Mouse (Mus musculus): ENCODE data around the gene Fndc3b. TPM values are rescaled to one million over a fixed set of nuclear protein-coding genes. Genes with fewer than 3 reads are reported as not detected.

The Fndc3b gene
- polyA plus RNA-seq, 1 experiment from 2014 or later, result 10.8 TPM

DNA sequence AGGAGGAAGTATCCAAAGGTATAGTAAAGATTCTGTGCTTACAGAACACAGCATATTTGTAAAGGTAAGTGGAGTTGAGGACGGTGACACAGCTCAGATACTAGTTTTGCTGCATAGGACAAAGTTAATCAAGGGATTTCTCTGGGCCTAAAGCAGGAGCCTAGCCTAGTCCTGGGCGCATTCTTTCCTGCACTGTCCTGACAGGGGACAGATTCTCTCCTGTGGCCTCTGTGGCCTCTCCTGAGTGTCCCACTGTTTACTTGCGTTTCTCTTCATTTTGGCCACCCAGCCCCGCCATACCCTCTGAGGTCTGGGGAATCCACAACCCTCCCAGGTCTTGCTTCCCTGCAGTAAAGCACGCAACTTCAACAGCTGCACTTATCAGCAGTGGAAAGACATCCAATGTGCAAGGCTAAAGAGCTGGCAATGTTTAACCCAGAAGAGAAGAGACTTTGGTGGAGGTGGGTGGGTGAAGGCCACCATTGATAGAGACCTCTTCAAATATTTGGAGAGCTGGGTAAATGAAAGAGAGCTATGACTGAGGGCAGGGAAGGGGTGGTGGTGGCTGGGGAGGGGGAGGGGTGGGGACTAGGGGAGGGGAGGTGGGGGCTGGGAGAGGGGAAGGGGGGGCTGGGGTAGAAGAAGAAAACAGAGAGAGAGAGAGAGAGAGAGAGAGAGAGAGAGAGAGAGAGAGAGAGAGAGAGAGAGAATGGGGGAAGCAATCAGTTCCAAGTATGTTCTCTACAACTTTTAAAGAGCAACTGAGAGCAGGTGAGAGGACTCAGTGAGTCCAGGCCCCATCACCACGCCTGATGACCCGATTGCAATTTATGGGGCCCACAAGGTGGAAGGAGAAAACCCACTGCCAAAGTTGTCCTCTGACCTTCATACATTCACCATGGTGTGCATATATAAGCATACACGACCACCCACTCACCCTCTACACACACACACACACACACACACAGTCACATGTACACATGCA, 18.0 kb upstream of the Fndc3b start:
- H3K4me3 ChIP-seq, result no peak overlapping the region
- no peaks in the 10 kb centered on the region for H3K27me3 ChIP-seq (ENCODE audit: poor library complexity, severe bottlenecking)
- no peaks in the 10 kb centered on the region for H3K36me3 ChIP-seq (replicated peaks)
- no peak for DNase-seq (ENCODE audit: extremely low spot score, low spot score)
- 82% methylated on average over 8 of the region's 8 CpGs for WGBS
- no peak overlapping the region for H3K27ac ChIP-seq
- no peaks in the 10 kb centered on the region for H3K9me3 ChIP-seq
- peaks cover 22% of the 10 kb centered on the region for H3K4me1 ChIP-seq

GRCm38 (mm10) chr3:27728176-27728575, 17.1 kb upstream of the Fndc3b start:
- H3K9me3 ChIP-seq, result no peaks in the 10 kb centered on the region
- 15% methylated on average over 7 of the region's 7 CpGs for WGBS

DNA sequence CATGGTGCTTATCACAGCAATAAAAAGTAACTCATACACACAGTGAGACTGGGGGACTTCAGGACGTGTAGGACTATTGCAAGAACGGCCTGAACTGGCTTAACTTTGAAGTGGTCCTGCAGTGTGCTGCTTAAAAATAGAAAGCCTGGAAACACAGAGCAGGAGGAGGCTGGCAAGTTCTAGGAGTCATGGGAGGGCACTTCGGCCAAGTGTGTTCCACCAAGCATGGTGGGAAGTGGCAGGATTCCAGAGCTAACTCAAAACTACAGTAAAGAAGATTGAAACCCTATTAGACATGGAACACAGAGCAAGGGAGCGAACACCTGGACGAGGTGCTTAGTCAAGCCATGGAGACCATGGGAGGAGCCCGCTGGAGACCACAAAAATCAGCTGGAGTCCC, 14.6 kb upstream of the Fndc3b start:
- no peaks in the 10 kb centered on the region for H3K9me3 ChIP-seq
- DNase-seq (ENCODE audit: extremely low spot score, low spot score), result no peak
- 89% methylated on average over 6 of the region's 6 CpGs for WGBS

More at GRCm38 (mm10) chr3:27728176-27728575, 17.1 kb upstream of the Fndc3b start:
- Histone ChIP-seq H3K27ac (0 out of 2 replicates have a peak overlapping the region, but pooled peaks have one; percentile 35), H3K36me3 (replicated peaks) (no peaks in the 10 kb centered on the region), H3K27me3 (ENCODE audit: poor library complexity, severe bottlenecking) (no peaks in the 10 kb centered on the region), H3K4me3 (no peak overlapping the region), H3K4me1 (peaks cover 24% of the 10 kb centered on the region)
- no peak for DNase-seq (ENCODE audit: extremely low spot score, low spot score)

GRCm38 (mm10) chr3:27724208-27724607, 13.1 kb upstream of the Fndc3b start:
- H3K27me3 ChIP-seq (ENCODE audit: poor library complexity, severe bottlenecking), result no peaks in the 10 kb centered on the region
- H3K27ac ChIP-seq, result no peak overlapping the region
- H3K4me3 ChIP-seq, result no peak overlapping the region
- WGBS, result 60% methylated on average over 8 of the region's 8 CpGs
- H3K9me3 ChIP-seq, result no peaks in the 10 kb centered on the region
- no peaks in the 10 kb centered on the region for H3K36me3 ChIP-seq (replicated peaks)
- H3K4me1 ChIP-seq, result peaks cover 24% of the 10 kb centered on the region
- no peak for DNase-seq (ENCODE audit: extremely low spot score, low spot score)

More for the DNA sequence above, 14.6 kb upstream of the Fndc3b start:
- no peak overlapping the region for H3K27ac ChIP-seq
- no peaks in the 10 kb centered on the region for H3K36me3 ChIP-seq (replicated peaks)
- H3K27me3 ChIP-seq (ENCODE audit: poor library complexity, severe bottlenecking), result no peaks in the 10 kb centered on the region
- H3K4me1 ChIP-seq, result peaks cover 24% of the 10 kb centered on the region
- no peak overlapping the region for H3K4me3 ChIP-seq

DNA sequence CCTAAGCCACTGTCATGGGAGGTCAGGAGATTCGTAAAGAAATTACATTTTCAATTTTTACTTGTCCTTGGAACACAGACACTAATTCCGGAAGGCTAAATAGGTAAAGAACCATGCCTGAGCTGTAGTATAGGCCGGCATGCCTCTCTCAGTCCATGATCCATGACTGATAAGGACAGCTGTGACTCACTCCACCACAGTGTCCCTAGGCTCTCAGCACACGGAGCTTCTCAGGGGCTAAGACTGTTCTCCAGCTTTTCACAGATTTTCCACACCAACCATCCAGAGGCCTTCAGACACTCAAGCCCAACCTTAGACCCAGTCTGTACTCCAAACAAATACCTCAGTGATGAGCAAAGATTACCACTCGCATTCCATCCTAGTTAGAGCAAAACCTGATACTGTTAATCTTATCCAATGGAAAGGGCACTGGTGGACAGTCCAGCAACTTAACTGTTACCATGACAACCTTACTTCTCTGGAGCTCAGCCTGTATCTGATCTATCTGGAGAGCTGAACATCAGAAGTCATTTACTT, 7.8 kb upstream of the Fndc3b start:
- 82% methylated on average over 5 of the region's 5 CpGs for WGBS
- Histone ChIP-seq H3K4me1 (peaks cover 15% of the 10 kb centered on the region), H3K36me3 (replicated peaks) (no peaks in the 10 kb centered on the region), H3K9me3 (no peaks in the 10 kb centered on the region), H3K4me3 (no peak overlapping the region), H3K27ac (no peak overlapping the region), H3K27me3 (ENCODE audit: poor library complexity, severe bottlenecking) (no peaks in the 10 kb centered on the region)
- DNase-seq (ENCODE audit: extremely low spot score, low spot score), result no peak

DNA sequence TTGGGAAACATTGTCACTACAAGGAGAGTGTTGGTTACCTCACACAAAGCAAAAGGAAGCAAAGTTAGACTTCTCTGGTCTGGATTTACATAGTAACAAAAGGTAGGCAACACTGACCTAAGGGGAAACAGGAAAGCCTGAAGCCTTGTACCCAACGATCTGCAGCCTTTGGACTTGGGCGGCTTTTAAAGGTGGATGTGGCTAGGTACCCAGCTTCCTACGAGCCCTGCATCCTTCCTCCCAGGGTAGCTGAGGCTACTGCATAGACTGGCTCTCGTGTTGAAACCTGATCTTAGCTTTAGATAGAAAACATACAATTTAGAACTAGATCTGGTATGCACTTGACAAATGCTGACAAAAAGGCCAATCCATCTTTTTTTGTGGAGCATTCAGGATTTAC, 2.9 kb upstream of the Fndc3b start:
- DNase-seq (ENCODE audit: extremely low spot score, low spot score), result no peak
- H3K4me3 ChIP-seq, result no peak overlapping the region
- 0 out of 2 replicates have a peak, but pooled peaks cover 9% of the 10 kb centered on the region for H3K27me3 ChIP-seq (ENCODE audit: poor library complexity, severe bottlenecking)
- no peaks in the 10 kb centered on the region for H3K9me3 ChIP-seq
- no peak overlapping the region for H3K27ac ChIP-seq
- no peaks in the 10 kb centered on the region for H3K36me3 ChIP-seq (replicated peaks)
- WGBS, result 54% methylated on average over 4 of the region's 4 CpGs
- H3K4me1 ChIP-seq, result peaks cover 46% of the 10 kb centered on the region

DNA sequence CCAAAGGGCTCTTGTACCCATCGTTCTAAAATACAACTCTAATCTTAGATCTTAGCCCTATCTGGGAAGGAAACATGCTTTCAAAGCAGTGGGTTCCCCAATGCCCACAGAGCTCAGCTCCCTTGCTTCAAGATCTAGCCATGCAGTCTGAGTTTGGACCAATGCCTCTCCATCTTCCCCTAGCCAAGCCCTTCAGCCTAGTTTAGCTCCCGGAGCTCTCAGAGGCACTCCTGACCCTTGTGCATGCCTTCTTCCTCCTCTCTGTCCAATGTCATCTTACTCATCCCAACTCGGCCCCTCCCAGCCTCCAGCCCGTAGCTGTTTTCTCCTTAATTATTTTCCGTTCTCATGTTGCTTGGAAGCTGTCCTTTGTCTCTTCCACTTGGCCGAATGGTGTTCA, 1.3 kb upstream of the Fndc3b start:
- Histone ChIP-seq H3K4me1 (peaks cover 54% of the 10 kb centered on the region), H3K27me3 (ENCODE audit: poor library complexity, severe bottlenecking) (0 out of 2 replicates have a peak, but pooled peaks cover 9% of the 10 kb centered on the region), H3K36me3 (replicated peaks) (no peaks in the 10 kb centered on the region), H3K27ac (no peak overlapping the region), H3K9me3 (no peaks in the 10 kb centered on the region), H3K4me3 (no peak overlapping the region)
- 53% methylated on average over 6 of the region's 6 CpGs for WGBS
- no peak for DNase-seq (ENCODE audit: extremely low spot score, low spot score)

GRCm38 (mm10) chr3:27709906-27710647, 1.0 kb downstream of the Fndc3b start:
- Histone ChIP-seq H3K27ac (peak overlapping the region; percentile 96), H3K4me3 (peak overlapping the region; percentile 92), H3K27me3 (ENCODE audit: poor library complexity, severe bottlenecking) (0 out of 2 replicates have a peak, but pooled peaks cover 9% of the 10 kb centered on the region), H3K36me3 (replicated peaks) (no peaks in the 10 kb centered on the region), H3K9me3 (no peaks in the 10 kb centered on the region), H3K4me1 (peaks cover 59% of the 10 kb centered on the region)
- peak; percentile 73 for DNase-seq (ENCODE audit: extremely low spot score, low spot score)
- WGBS, result under 1% methylated on average over 65 of the region's 86 CpGs

GRCm38 (mm10) chr3:27709096-27709905, 1.8 kb downstream of the Fndc3b start:
- 0 out of 2 replicates have a peak, but pooled peaks cover 9% of the 10 kb centered on the region for H3K27me3 ChIP-seq (ENCODE audit: poor library complexity, severe bottlenecking)
- peak overlapping the region; percentile 92 for H3K4me3 ChIP-seq
- DNase-seq (ENCODE audit: extremely low spot score, low spot score), result peak; percentile 46
- WGBS, result under 1% methylated on average over 22 of the region's 22 CpGs
- peak overlapping the region; percentile 96 for H3K27ac ChIP-seq
- H3K4me1 ChIP-seq, result peaks cover 57% of the 10 kb centered on the region
- no peaks in the 10 kb centered on the region for H3K36me3 ChIP-seq (replicated peaks)
- H3K9me3 ChIP-seq, result no peaks in the 10 kb centered on the region

DNA sequence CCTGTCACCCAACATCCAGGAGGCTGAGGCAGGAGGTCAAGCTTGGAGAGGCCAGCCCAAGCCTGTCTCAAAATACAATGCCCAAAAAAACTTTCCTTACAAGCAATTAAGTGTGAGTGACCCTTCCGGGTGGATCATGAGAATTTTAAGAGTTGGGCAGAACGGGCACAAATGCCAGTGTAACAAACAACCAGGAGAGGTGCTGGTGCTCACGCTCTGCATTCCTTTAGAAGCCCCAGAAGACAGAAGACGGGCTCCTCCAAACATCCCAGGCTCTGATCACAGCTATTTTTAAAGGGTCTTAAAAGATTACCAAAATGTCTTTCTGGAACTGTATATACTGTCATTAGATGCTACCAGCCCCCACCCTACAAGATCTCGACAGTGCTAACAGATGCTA, 2.5 kb downstream of the Fndc3b start:
- Histone ChIP-seq H3K36me3 (replicated peaks) (peaks cover 3% of the 10 kb centered on the region; the same call in 1 of the 2 replicates), H3K27ac (no peak overlapping the region)
- WGBS, result 40% methylated on average over 5 of the region's 5 CpGs

GRCm38 (mm10) chr3:27705761-27706160, 5.3 kb downstream of the Fndc3b start:
- DNase-seq (ENCODE audit: extremely low spot score, low spot score), result no peak
- Histone ChIP-seq H3K27me3 (ENCODE audit: poor library complexity, severe bottlenecking) (no peaks in the 10 kb centered on the region), H3K9me3 (no peaks in the 10 kb centered on the region), H3K4me1 (peaks cover 29% of the 10 kb centered on the region), H3K36me3 (replicated peaks) (peaks cover 5% of the 10 kb centered on the region; the same call in 1 of the 2 replicates), H3K27ac (no peak overlapping the region), H3K4me3 (no peak overlapping the region)
- WGBS, result 89% methylated on average over 6 of the region's 6 CpGs

More for the DNA sequence above, 2.5 kb downstream of the Fndc3b start:
- no peaks in the 10 kb centered on the region for H3K9me3 ChIP-seq
- H3K4me1 ChIP-seq, result peaks cover 50% of the 10 kb centered on the region
- H3K4me3 ChIP-seq, result peak overlapping the region; percentile 92
- DNase-seq (ENCODE audit: extremely low spot score, low spot score), result no peak
- H3K27me3 ChIP-seq (ENCODE audit: poor library complexity, severe bottlenecking), result 0 out of 2 replicates have a peak, but pooled peaks cover 9% of the 10 kb centered on the region

DNA sequence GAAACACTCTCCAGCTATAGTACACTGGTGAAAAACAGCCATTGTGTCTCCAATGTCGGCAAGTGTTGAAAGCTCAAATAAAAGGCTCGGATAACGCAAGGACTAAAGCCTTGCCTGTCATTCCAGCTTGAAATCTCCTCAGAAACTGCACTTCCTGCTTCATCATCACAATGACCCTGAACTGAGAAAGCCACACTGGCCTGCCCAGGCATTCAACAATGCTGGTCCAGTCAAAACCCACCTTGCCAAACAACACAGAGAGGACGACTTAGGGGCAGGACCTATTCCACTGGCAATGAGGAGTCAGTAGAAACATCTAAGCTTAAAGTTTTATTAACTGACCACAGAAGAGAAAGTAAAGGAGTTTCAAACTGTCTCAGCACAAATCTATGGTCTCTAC, 6.1 kb downstream of the Fndc3b start:
- Histone ChIP-seq H3K36me3 (replicated peaks) (peaks cover 5% of the 10 kb centered on the region; the same call in 1 of the 2 replicates), H3K4me1 (peaks cover 29% of the 10 kb centered on the region), H3K9me3 (no peaks in the 10 kb centered on the region), H3K4me3 (no peak overlapping the region), H3K27ac (no peak overlapping the region), H3K27me3 (ENCODE audit: poor library complexity, severe bottlenecking) (no peaks in the 10 kb centered on the region)
- no peak for DNase-seq (ENCODE audit: extremely low spot score, low spot score)
- WGBS, result 73% methylated on average over 4 of the region's 4 CpGs

Data from forebrain, embryonic 10.5 days (tissue).